Comparison of ENCODE assay signal across 20 mouse cellular contexts in genomic region chr15:85787482-85787881, GRCm38 (mm10). TPM values are rescaled to one million over a fixed set of nuclear protein-coding genes. Genes with fewer than 3 reads are reported as not detected.
DNase-seq lines count a peak whose midpoint lies in the region; ATAC-seq and TF ChIP-seq lines count a peak whose summit lies in the region.
"Had no signal": no experiment of that assay in that cellular context is flagged by ENCODE, and none has a peak within 500 bp of the region (broad histone marks: within the 10 kb centered on the region; RNA-seq: fewer than 3 reads in every experiment).

No protein-coding gene starts in this region.

- peaks cover 2% of the 10 kb centered on the region; the same call in 1 of the 2 replicates for H3K9me3 ChIP-seq in liver, embryonic 11.5 days (ENCODE audit: control insufficient read depth, low read length)
- H3K9me3 ChIP-seq in liver, embryonic 13.5 days (replicated peaks) = no peaks in the 10 kb centered on the region
- no peaks in the 10 kb centered on the region for H3K9me3 ChIP-seq in liver, postnatal 0 days (ENCODE audit: low read length)
- H3K9me3 ChIP-seq: embryonic facial prominence, embryonic 12.5 days; forebrain, embryonic 15.5 days; heart, embryonic 15.5 days; hindbrain, embryonic 15.5 days had no signal

- H3K4me3 ChIP-seq in liver, embryonic 11.5 days (ENCODE audit: low read depth, low read length) = no peak overlapping the region
- no peak overlapping the region for H3K4me3 ChIP-seq in liver, embryonic 13.5 days (replicated peaks)
- H3K4me3 ChIP-seq in liver, postnatal 0 days (ENCODE audit: low read depth, low read length) = no peak overlapping the region
- H3K4me3 ChIP-seq: embryonic facial prominence, embryonic 12.5 days; forebrain, embryonic 15.5 days; heart, embryonic 15.5 days; hindbrain, embryonic 15.5 days had no signal

- H3K4me2 ChIP-seq in liver, embryonic 11.5 days = no peak overlapping the region
- no peak overlapping the region for H3K4me2 ChIP-seq in liver, embryonic 13.5 days
- no peak overlapping the region for H3K4me2 ChIP-seq in liver, postnatal 0 days (ENCODE audit: low read depth, low read length)
- H3K4me2 ChIP-seq: embryonic facial prominence, embryonic 12.5 days; forebrain, embryonic 15.5 days; heart, embryonic 11.5 days; heart, embryonic 15.5 days; hindbrain, embryonic 15.5 days had no signal

- H3K27ac ChIP-seq in liver, embryonic 11.5 days (ENCODE audit: low read depth, low read length) = no peak overlapping the region
- peak overlapping the region; percentile 55; the same call in 1 of the 2 replicates for H3K27ac ChIP-seq in liver, embryonic 13.5 days
- H3K27ac ChIP-seq in liver, postnatal 0 days (ENCODE audit: low read depth) = peak overlapping the region; percentile 94
- H3K27ac ChIP-seq: embryonic facial prominence, embryonic 12.5 days; forebrain, embryonic 15.5 days; heart, embryonic 15.5 days; hindbrain, embryonic 15.5 days had no signal

- DNase-seq in liver = peak; percentile 16
- DNase-seq in liver, embryonic 11.5 days (ENCODE audit: low spot score) = no peak
- DNase-seq in liver, embryonic 13.5 days = no peak
- peak; percentile 75 for DNase-seq in liver, postnatal 0 days
- DNase-seq in ovary, postnatal 10 days (ENCODE audit: low spot score) = no peak
- DNase-seq in thymus, postnatal 36 days = no peak
- no peak for DNase-seq in adrenal gland, adult 18-20 months (ENCODE audit: low spot score in 2 of 2)
- DNase-seq: adrenal gland, adult 8-10 months; adrenal gland, postnatal 36 days; cerebellum, adult 11-12 months; cerebellum, adult 9-10 months; cerebellum, postnatal 25 days; gastrocnemius, postnatal 36 days; heart, adult 18-20 months had no signal

- WGBS in liver, embryonic 11.5 days = 79% methylated on average over 6 of the region's 6 CpGs
- WGBS in liver, embryonic 13.5 days (ENCODE audit: insufficient replicate concordance) = 71% methylated on average over 6 of the region's 6 CpGs
- 65% methylated on average over 6 of the region's 6 CpGs for WGBS in liver, postnatal 0 days (ENCODE audit: insufficient replicate concordance)

- no peak for ATAC-seq in liver, embryonic 11.5 days (replicated peaks; ENCODE audit: low FRiP score)
- ATAC-seq in liver, embryonic 13.5 days (ENCODE audit: low read depth) = peak; percentile 73
- peak; percentile 97 for ATAC-seq in liver, postnatal 0 days
- ATAC-seq: forebrain, embryonic 15.5 days had no signal

- TF ChIP-seq EP300 in liver, postnatal 0 days (IDR thresholded peaks at IDR 0.05; ENCODE audit: low read depth) = peak; percentile 80; the same call in 1 of the 2 replicates

- H3K36me3 ChIP-seq in liver, embryonic 11.5 days (ENCODE audit: control insufficient read depth, insufficient read depth, low read length) = no peaks in the 10 kb centered on the region
- no peaks in the 10 kb centered on the region for H3K36me3 ChIP-seq in liver, embryonic 13.5 days
- H3K36me3 ChIP-seq in liver, postnatal 0 days (replicated peaks; ENCODE audit: insufficient read depth, low read length) = 0 out of 2 replicates have a peak, but pooled peaks cover 5% of the 10 kb centered on the region
- H3K36me3 ChIP-seq: embryonic facial prominence, embryonic 12.5 days; forebrain, embryonic 15.5 days; hindbrain, embryonic 15.5 days had no signal

- TF ChIP-seq CTCF in liver, postnatal 0 days (IDR thresholded peaks at IDR 0.05; ENCODE audit: low read depth) = no peak

- H3K9ac ChIP-seq in liver, embryonic 11.5 days (ENCODE audit: low read depth, low read length) = no peak overlapping the region
- no peak overlapping the region for H3K9ac ChIP-seq in liver, embryonic 13.5 days
- H3K9ac ChIP-seq in liver, postnatal 0 days (replicated peaks) = 0 out of 2 replicates have a peak overlapping the region, but pooled peaks have one; percentile 8
- H3K9ac ChIP-seq: embryonic facial prominence, embryonic 12.5 days; forebrain, embryonic 15.5 days; heart, embryonic 15.5 days; hindbrain, embryonic 15.5 days had no signal

- H3K4me1 ChIP-seq in liver, embryonic 11.5 days (replicated peaks; ENCODE audit: control insufficient read depth, insufficient read depth, low read length) = no peaks in the 10 kb centered on the region
- H3K4me1 ChIP-seq in liver, embryonic 13.5 days (replicated peaks) = peaks cover 8% of the 10 kb centered on the region; the same call in 1 of the 2 replicates
- peaks cover 3% of the 10 kb centered on the region for H3K4me1 ChIP-seq in liver, postnatal 0 days (ENCODE audit: insufficient read depth)
- H3K4me1 ChIP-seq: embryonic facial prominence, embryonic 12.5 days; forebrain, embryonic 15.5 days; hindbrain, embryonic 15.5 days had no signal

- no peaks in the 10 kb centered on the region for H3K27me3 ChIP-seq in liver, embryonic 11.5 days (replicated peaks; ENCODE audit: control insufficient read depth, insufficient read depth, low read length)
- no peaks in the 10 kb centered on the region for H3K27me3 ChIP-seq in liver, embryonic 13.5 days
- no peaks in the 10 kb centered on the region for H3K27me3 ChIP-seq in liver, postnatal 0 days (ENCODE audit: insufficient read depth, low read length)
- H3K27me3 ChIP-seq: embryonic facial prominence, embryonic 12.5 days; forebrain, embryonic 15.5 days; heart, embryonic 15.5 days; hindbrain, embryonic 15.5 days had no signal

RNA-seq across cellular contexts. Expression of gene Cdpf1, which starts 24.0 kb away (rescaled TPM):
- 43.1 and 49.7 TPM in 2 replicates for polyA plus RNA-seq in liver, embryonic 11.5 days (2014; fragmentation: Nextera tagmentation; extraction: Ambion mirVana)
- 25.9 and 27.7 TPM in 2 replicates for polyA plus RNA-seq in liver, embryonic 13.5 days (2015; fragmentation: Nextera tagmentation; extraction: Ambion mirVana)
- 12.9 and 14.1 TPM in 2 replicates for polyA plus RNA-seq in liver, postnatal 0 days (2015; fragmentation: Nextera tagmentation; extraction: Ambion mirVana)
- total RNA-seq in adrenal gland, adult 18-20 months (2021) = 10 to 100 TPM; 18.8 to 26.6 TPM

RNA-seq across cellular contexts. Expression of gene Pkdrej, which starts 34.1 kb away (rescaled TPM):
- polyA plus RNA-seq in liver, embryonic 11.5 days (2014; fragmentation: Nextera tagmentation; extraction: Ambion mirVana) = 0.11 and 0.21 TPM in 2 replicates
- polyA plus RNA-seq in liver, embryonic 13.5 days (2015; fragmentation: Nextera tagmentation; extraction: Ambion mirVana) = 0.06 and 0.08 TPM in 2 replicates
- 0.02 TPM in 1 of 2 replicates, not detected in the other for polyA plus RNA-seq in liver, postnatal 0 days (2015; fragmentation: Nextera tagmentation; extraction: Ambion mirVana)
- total RNA-seq in adrenal gland, adult 18-20 months (2021) = under 1 TPM; 0.16 to 0.23 TPM
- polyA plus RNA-seq: forebrain, embryonic 11.5 days had no signal

RNA-seq across cellular contexts. Expression of gene Ttc38, which starts 44.6 kb away (rescaled TPM):
- 6.5 and 7.4 TPM in 2 replicates for polyA plus RNA-seq in liver, embryonic 11.5 days (2014; fragmentation: Nextera tagmentation; extraction: Ambion mirVana)
- 6.4 and 6.8 TPM in 2 replicates for polyA plus RNA-seq in liver, embryonic 13.5 days (2015; fragmentation: Nextera tagmentation; extraction: Ambion mirVana)
- 16.2 and 17.6 TPM in 2 replicates for polyA plus RNA-seq in liver, postnatal 0 days (2015; fragmentation: Nextera tagmentation; extraction: Ambion mirVana)
- 10 to 100 TPM; 16.2 to 18.7 TPM for total RNA-seq in adrenal gland, adult 18-20 months (2021)

RNA-seq across cellular contexts. Expression of gene Ppara, which starts 52.7 kb away (rescaled TPM):
- 2.5 and 3.4 TPM in 2 replicates for polyA plus RNA-seq in liver, embryonic 11.5 days (2014; fragmentation: Nextera tagmentation; extraction: Ambion mirVana)
- 7.5 and 10.3 TPM in 2 replicates for polyA plus RNA-seq in liver, embryonic 13.5 days (2015; fragmentation: Nextera tagmentation; extraction: Ambion mirVana)
- polyA plus RNA-seq in liver, postnatal 0 days (2015; fragmentation: Nextera tagmentation; extraction: Ambion mirVana) = 169 and 185 TPM in 2 replicates
- 100 to 1,000 TPM in 1 of 2 experiments, 10 to 100 TPM in 1; 30.9 to 107 TPM for total RNA-seq in adrenal gland, adult 18-20 months (2021)

Comparison
In these comparisons a context has a peak if more than half of its experiments do, and no peak if none do; other contexts are left out.
1. DNase-seq: peak in liver (single experiment) and liver, postnatal 0 days (single experiment); none in liver, embryonic 11.5 days (single experiment), liver, embryonic 13.5 days (single experiment), ovary, postnatal 10 days (single experiment), thymus, postnatal 36 days (0 of 2) and adrenal gland, adult 18-20 months (0 of 2).